Mouse (Mus musculus) forebrain, embryonic 14.5 days (tissue): ENCODE data around the gene Rnf220. TPM values are rescaled to one million over a fixed set of nuclear protein-coding genes. Genes with fewer than 3 reads are reported as not detected.
A peak's percentile ranks its signal among the peaks of the same experiment; 100 is the strongest.

Source experiments
- ATAC-seq: fragments of 200-750 bp; cut with Nextera tagmentation; 2 replicates; pipeline ENCODE4 v1.8.0; 2017; ENCODE audit warnings: mild to moderate bottlenecking, moderate library complexity
- DNase-seq: peaks from one replicate; pipeline ENCODE4 v3.0.0-alpha.2; 2015; ENCODE audit warnings: low spot score
- H3K27ac ChIP-seq: fragments of 300-500 bp; sonication (generic); 2 replicates; pipeline ENCODE4 v1.5.1; 2014; ENCODE audit warnings: low read depth, mild to moderate bottlenecking, control low read depth, low read length, moderate library complexity
- H3K27me3 ChIP-seq: fragments of 300-500 bp; sonication (generic); replicated peaks from 2 replicates; pipeline ENCODE4 v1.6.1; 2014; ENCODE audit warnings: low read length, control low read depth, mixed read lengths; ENCODE audit not compliant: control insufficient read depth, insufficient read depth
- H3K36me3 ChIP-seq: fragments of 300-500 bp; sonication (generic); 2 replicates; pipeline ENCODE4 v1.6.1; 2014; ENCODE audit warnings: low read length, control low read depth; ENCODE audit not compliant: control insufficient read depth, insufficient read depth
- H3K4me1 ChIP-seq: fragments of 300-500 bp; sonication (generic); 2 replicates; pipeline ENCODE4 v1.6.1; 2014; ENCODE audit warnings: antibody characterized with exemption, low read length, control low read depth; ENCODE audit not compliant: control insufficient read depth, insufficient read depth
- H3K4me2 ChIP-seq: fragments of 300-500 bp; sonication (generic); 2 replicates; pipeline ENCODE4 v1.6.1; 2014; ENCODE audit warnings: mild to moderate bottlenecking, control low read depth, low read length
- H3K4me3 ChIP-seq: fragments of 300-500 bp; sonication (generic); 2 replicates; pipeline ENCODE4 v1.5.1; 2014; ENCODE audit warnings: low read depth, low read length, control low read depth
- H3K9ac ChIP-seq: fragments of 300-500 bp; sonication (generic); 2 replicates; pipeline ENCODE4 v1.6.1; 2014; ENCODE audit warnings: mild to moderate bottlenecking, low read length, control low read depth, moderate library complexity
- H3K9me3 ChIP-seq: fragments of 300-500 bp; sonication (generic); replicated peaks from 2 replicates; pipeline ENCODE4 v1.6.1; 2016; ENCODE audit warnings: low read length, control low read depth, mixed read lengths; ENCODE audit not compliant: control insufficient read depth
- WGBS: fragments of 180-500 bp; shearing (Covaris S2); extraction: QIAGEN DNeasy Blood & Tissue Kit; methylation state at CpG from one replicate; pipeline ENCODE4 v1.1.7; 2014; 5-methylcytosine and 5-hydroxymethylcytosine counted together
- polyA plus RNA-seq: library from polyadenylated mRNA; unstranded; fragments of >200 nt; fragmentation: Nextera tagmentation; extraction: Ambion mirVana; gene quantifications from 2 replicates; pipeline ENCODE4 v1.2.1, GENCODE M21; 2014

The Rnf220 gene
- polyA plus RNA-seq, 1 experiment from 2014 or later: 84.3 TPM

DNA sequence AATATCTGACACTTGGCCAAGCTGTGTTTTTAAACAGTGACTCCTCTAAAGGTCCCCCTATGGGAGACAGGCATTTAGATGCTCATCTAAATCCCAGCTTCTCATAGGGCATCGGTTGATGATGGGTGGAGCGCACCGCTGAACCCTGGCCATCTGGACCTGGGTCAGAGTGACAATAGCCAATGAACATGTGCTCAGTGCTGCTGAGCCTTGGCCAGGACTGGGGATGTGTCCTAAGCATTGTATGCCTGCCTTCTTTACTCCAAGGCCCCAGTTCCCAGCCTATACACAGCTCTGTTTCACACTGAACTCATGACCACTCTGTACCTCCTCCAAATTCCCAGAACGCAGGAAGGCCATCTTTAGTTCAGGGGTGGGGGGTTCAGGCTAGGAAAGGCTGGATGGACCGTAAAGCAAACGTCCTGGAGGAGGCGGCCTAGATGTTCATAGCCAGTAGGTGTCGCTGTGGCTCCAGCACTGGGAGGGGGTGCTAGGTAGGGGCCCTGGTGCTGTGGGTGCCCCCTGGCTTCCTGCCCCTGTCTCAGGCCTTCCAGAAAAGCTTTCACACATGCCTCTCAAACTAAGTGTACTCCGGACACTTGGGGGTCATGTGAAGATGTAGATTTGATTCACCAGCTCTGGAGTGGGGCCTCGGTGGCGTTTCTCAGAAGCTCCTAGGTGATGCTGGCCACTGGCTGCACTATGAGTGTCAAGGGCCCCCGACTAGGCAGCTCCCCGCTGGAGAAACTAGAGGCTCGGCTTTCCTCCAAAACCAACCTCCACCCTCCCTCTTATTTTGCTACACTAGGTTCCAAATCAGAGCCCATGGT, 173.1 kb downstream of the Rnf220 start:
- H3K36me3 ChIP-seq: no peaks in the 10 kb centered on the region
- peaks cover under 1% of the 10 kb centered on the region for H3K27me3 ChIP-seq
- WGBS: 19% methylated on average over 14 of the region's 14 CpGs
- H3K4me1 ChIP-seq: no peaks in the 10 kb centered on the region
- no peak overlapping the region for H3K4me3 ChIP-seq
- no peak overlapping the region for H3K4me2 ChIP-seq
- no peaks in the 10 kb centered on the region for H3K9me3 ChIP-seq
- DNase-seq (peak; percentile 60), ATAC-seq (peak; percentile 77)
- no peak overlapping the region for H3K9ac ChIP-seq
- no peak overlapping the region; the same call in 1 of the 2 replicates for H3K27ac ChIP-seq

DNA sequence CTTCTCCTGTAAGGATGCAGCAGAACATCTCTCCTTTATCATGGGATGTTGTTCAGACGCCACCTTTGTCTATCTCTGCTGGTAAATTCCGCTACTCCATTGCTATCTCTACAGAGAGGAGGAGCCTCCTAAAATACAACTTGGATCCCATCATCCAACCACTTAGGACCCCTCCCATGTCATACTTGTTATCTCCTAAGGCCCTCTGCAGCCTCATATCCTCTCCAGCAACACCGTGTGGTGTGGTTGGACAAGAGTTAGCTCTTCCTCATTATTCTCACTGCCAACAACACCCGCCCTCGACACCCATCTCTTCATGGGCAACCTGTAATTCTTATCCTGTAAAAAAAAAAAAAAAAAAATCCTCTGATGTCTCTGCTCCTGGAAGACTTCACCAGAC, 175.8 kb downstream of the Rnf220 start:
- 95% methylated on average over 5 of the region's 5 CpGs for WGBS
- peaks cover 3% of the 10 kb centered on the region for H3K4me1 ChIP-seq

DNA sequence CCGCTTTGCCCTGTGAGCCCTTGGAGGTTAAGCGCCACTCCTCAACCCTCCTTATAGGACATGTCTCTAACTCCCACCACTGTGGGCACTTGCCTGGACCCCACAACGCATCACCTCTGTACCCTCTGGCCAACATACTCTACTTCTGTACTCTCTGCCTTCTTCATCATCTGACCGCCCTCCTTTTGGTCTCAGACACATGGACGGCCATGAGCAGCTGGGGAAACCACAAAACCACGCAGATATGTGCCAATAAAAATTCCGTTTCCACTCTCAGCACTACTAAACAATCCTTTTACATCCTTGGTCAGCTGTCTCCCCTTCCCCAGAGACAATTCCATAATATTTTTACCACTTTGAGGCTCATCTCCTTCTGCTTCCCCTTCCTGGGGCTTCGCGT, 178.3 kb downstream of the Rnf220 start:
- WGBS: 96% methylated on average over 9 of the region's 9 CpGs
- no peak for ATAC-seq
- no peak for DNase-seq
- H3K36me3 ChIP-seq: no peaks in the 10 kb centered on the region
- H3K27ac ChIP-seq: no peak overlapping the region
- no peak overlapping the region for H3K4me3 ChIP-seq
- H3K4me2 ChIP-seq: no peak overlapping the region
- no peak overlapping the region for H3K9ac ChIP-seq
- H3K27me3 ChIP-seq: peaks cover 14% of the 10 kb centered on the region
- H3K4me1 ChIP-seq: peaks cover 3% of the 10 kb centered on the region
- no peaks in the 10 kb centered on the region for H3K9me3 ChIP-seq

More for the DNA sequence above, 175.8 kb downstream of the Rnf220 start:
- Histone ChIP-seq H3K27me3 (peaks cover 7% of the 10 kb centered on the region), H3K4me2 (no peak overlapping the region), H3K4me3 (no peak overlapping the region), H3K36me3 (no peaks in the 10 kb centered on the region), H3K27ac (no peak overlapping the region), H3K9me3 (no peaks in the 10 kb centered on the region), H3K9ac (no peak overlapping the region)
- ATAC-seq (no peak), DNase-seq (no peak)

DNA sequence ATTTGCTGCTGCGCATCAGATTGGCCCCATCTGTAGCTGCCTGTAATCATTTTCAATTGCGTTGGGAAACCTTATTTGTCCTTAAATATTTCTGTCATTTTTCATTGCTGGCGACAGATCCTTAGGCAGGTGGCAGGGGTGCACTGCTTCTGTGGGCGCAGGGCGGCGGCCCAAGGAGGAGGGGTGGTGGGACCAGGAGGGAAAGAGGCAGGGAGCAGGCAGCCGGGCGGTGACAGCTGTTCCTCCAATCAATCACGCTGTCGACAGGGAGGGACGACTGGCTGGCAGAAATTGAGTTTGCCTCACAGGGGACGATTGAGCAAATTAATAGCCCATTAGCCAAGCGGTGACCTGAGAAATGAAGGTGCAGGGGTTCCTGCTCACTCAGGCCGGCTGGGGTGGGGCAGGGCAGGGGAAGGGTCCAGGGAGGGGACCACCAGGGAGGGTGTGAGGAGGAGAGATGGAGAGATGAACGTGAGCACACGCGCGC, 179.1 kb downstream of the Rnf220 start:
- Histone ChIP-seq H3K27ac (no peak overlapping the region), H3K9me3 (no peaks in the 10 kb centered on the region), H3K27me3 (peaks cover 22% of the 10 kb centered on the region), H3K4me2 (peak overlapping the region; percentile 40), H3K4me1 (peaks cover 3% of the 10 kb centered on the region), H3K36me3 (no peaks in the 10 kb centered on the region), H3K4me3 (peak overlapping the region; percentile 6; the same call in 1 of the 2 replicates), H3K9ac (peak overlapping the region; percentile 21; the same call in 1 of the 2 replicates)
- 19% methylated on average over 18 of the region's 18 CpGs for WGBS
- DNase-seq: peak; percentile 42
- ATAC-seq: no peak

DNA sequence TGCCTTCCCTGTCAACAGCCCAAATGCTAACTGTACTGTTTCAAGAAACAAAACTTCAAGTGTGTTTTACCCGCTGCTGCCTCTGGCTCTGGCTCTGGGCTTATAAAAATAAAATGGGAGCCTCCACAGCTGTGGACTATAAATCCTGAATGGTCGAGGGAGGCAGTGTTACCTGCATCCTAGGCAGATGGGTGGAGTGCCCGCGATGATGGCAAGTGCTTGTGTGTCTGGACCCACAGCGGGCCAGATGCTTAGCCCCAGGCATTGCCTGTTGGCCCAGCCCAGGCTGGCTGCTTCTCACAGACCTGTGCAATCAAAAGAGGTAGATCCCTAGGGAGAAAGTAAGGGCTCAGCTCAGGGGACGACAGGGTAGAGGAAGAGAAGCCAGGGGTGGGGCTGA, 180.1 kb downstream of the Rnf220 start:
- no peak for DNase-seq
- Histone ChIP-seq H3K4me1 (peaks cover 3% of the 10 kb centered on the region), H3K9me3 (no peaks in the 10 kb centered on the region), H3K4me3 (no peak overlapping the region), H3K4me2 (no peak overlapping the region), H3K27me3 (peaks cover 26% of the 10 kb centered on the region), H3K9ac (no peak overlapping the region), H3K36me3 (no peaks in the 10 kb centered on the region), H3K27ac (no peak overlapping the region)
- ATAC-seq: no peak
- WGBS: 51% methylated on average over 6 of the region's 6 CpGs

DNA sequence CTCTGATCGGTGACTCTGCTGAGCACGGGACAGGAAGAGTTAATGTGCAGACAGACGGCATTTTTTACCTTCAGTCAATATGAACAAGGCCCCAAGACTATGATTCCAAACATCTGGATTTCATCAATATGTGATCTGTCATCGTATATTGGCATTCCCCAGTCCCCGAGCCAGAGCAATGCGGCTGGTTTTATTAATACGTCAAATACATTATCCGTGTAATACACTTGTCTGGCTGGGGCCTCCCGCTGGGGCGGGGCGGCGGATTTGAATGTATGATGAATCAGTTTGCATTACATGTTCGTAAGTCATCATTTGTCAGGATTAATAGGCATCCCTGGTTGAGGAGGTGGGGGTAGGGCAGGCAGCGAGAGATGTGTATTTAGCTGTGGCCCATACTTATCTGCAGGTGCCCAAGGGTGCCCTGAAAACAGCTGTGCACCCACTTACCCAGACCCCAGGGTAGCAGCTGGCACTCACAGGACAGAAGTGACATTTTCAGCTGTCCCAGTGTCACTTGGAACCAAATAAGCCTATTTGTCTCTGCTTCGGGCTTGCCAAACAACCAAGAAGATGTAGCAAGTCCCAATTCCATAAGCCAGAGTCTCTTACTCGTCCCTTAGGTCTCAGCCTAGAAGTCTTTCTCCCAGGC, 181.9 kb downstream of the Rnf220 start:
- DNase-seq (no peak), ATAC-seq (no peak)
- no peak overlapping the region for H3K9ac ChIP-seq
- no peak overlapping the region for H3K4me3 ChIP-seq
- H3K27me3 ChIP-seq: peaks cover 26% of the 10 kb centered on the region
- H3K27ac ChIP-seq: no peak overlapping the region
- H3K4me2 ChIP-seq: no peak overlapping the region
- no peaks in the 10 kb centered on the region for H3K9me3 ChIP-seq
- 81% methylated on average over 16 of the region's 16 CpGs for WGBS
- peaks cover 3% of the 10 kb centered on the region for H3K4me1 ChIP-seq
- no peaks in the 10 kb centered on the region for H3K36me3 ChIP-seq

DNA sequence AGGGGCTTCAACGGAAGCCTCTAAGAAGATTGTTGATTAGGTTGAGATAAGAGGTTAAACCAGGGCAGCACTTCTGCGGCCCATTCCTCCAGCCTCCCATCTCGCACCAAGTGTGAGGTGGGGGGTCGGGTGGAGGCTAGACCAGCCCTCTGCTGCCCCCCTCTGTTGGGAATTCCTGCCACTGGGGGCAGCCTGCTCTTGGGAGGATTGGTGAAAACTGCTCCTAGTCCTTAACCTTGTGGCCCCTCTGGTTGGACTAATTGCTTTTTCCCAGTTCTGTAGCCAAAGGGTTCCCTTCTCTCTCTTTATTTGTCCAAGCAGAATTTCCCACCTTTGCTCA, 183.8 kb downstream of the Rnf220 start:
- no peak overlapping the region for H3K4me3 ChIP-seq
- DNase-seq: no peak
- H3K4me2 ChIP-seq: no peak overlapping the region
- 3% methylated on average over 4 of the region's 4 CpGs for WGBS
- no peaks in the 10 kb centered on the region for H3K36me3 ChIP-seq
- H3K27me3 ChIP-seq: peaks cover 22% of the 10 kb centered on the region
- no peak overlapping the region for H3K9ac ChIP-seq
- no peaks in the 10 kb centered on the region; the same call in none of the 2 replicates for H3K4me1 ChIP-seq
- H3K27ac ChIP-seq: no peak overlapping the region
- no peaks in the 10 kb centered on the region for H3K9me3 ChIP-seq
- no peak for ATAC-seq

DNA sequence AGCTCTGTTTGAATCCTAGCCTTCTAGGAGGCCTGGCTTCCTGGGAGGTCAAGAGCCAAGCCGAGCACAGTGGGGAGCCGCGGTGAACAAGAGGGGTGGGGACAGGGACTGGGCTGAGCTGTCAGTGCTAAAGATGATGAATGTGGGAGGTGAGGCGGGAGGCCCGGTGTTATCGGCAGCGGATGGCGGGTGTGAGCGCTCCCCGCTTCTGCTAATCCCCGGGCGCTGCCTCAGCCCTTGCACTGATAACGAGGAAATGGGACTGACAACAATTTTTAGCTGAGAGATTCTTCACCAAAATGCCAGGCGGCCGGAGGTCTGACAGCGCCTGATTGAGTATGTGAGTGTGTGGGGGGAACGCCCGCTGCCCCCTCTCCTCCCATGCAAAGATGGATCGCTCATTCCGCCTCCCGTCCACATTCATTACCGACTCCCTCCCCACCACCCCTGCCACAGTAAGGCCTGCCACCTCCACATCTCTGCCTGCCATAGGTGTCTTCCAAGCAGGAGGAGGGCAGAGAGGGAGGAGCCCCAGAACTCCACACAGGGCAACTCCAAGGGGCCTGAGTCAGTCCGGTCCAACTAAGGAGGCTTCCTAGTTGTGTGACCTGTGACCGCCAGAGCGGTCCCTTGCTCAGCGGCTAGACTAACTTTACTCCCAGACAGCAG, 184.3 kb downstream of the Rnf220 start:
- no peak for DNase-seq
- no peak overlapping the region for H3K27ac ChIP-seq
- no peak overlapping the region for H3K4me2 ChIP-seq
- H3K4me1 ChIP-seq: no peaks in the 10 kb centered on the region; the same call in 1 of the 2 replicates
- H3K4me3 ChIP-seq: no peak overlapping the region
- WGBS: 7% methylated on average over 26 of the region's 26 CpGs
- no peak for ATAC-seq
- H3K9ac ChIP-seq: no peak overlapping the region
- no peaks in the 10 kb centered on the region for H3K36me3 ChIP-seq
- H3K27me3 ChIP-seq: peaks cover 22% of the 10 kb centered on the region
- no peaks in the 10 kb centered on the region for H3K9me3 ChIP-seq
